Mouse (Mus musculus) embryonic facial prominence, embryonic 13.5 days (tissue): ENCODE measurements around the gene Cdk5r2. TPM values are rescaled to one million over a fixed set of nuclear protein-coding genes. Genes with fewer than 3 reads are reported as not detected.

Experiments
- ATAC-seq: fragments of 200-750 bp; cut with Nextera tagmentation; 2 replicates; pipeline ENCODE4 v1.8.0; 2017; ENCODE audit warnings: low read depth; ENCODE audit not compliant: insufficient number of reproducible peaks, insufficient read depth, low FRiP score, low TSS enrichment
- H3K27ac ChIP-seq: fragments of 300-500 bp; sonication (generic); 2 replicates; pipeline ENCODE4 v1.5.1; 2015; ENCODE audit warnings: moderate library complexity, mild to moderate bottlenecking, inconsistent platforms
- H3K27me3 ChIP-seq: fragments of 300-500 bp; sonication (generic); 2 replicates; pipeline ENCODE4 v1.6.1; 2015; ENCODE audit warnings: mild to moderate bottlenecking, inconsistent platforms
- H3K36me3 ChIP-seq: fragments of 300-500 bp; sonication (generic); 2 replicates; pipeline ENCODE4 v1.6.1; 2015; ENCODE audit warnings: mild to moderate bottlenecking, inconsistent platforms
- H3K4me1 ChIP-seq: fragments of 300-500 bp; sonication (generic); 2 replicates; pipeline ENCODE4 v1.6.1; 2015; ENCODE audit warnings: inconsistent platforms
- H3K4me2 ChIP-seq: fragments of 300-500 bp; sonication (generic); 2 replicates; pipeline ENCODE4 v1.6.1; 2015; ENCODE audit warnings: moderate library complexity, mild to moderate bottlenecking, inconsistent platforms
- H3K4me3 ChIP-seq: fragments of 300-500 bp; sonication (generic); 2 replicates; pipeline ENCODE4 v1.5.1; 2015; ENCODE audit warnings: mild to moderate bottlenecking, inconsistent platforms
- H3K9ac ChIP-seq: fragments of 300-500 bp; sonication (generic); 2 replicates; pipeline ENCODE4 v1.6.1; 2015; ENCODE audit warnings: mild to moderate bottlenecking, inconsistent platforms
- H3K9me3 ChIP-seq: fragments of 300-500 bp; sonication (generic); 2 replicates; pipeline ENCODE4 v1.6.1; 2016; ENCODE audit warnings: inconsistent platforms
- WGBS: fragments of 180-500 bp; shearing (Covaris S2); methylation state at CpG from one replicate; pipeline ENCODE4 v1.1.7; 2015; ENCODE audit warnings: mixed read lengths; 5-methylcytosine and 5-hydroxymethylcytosine counted together
- polyA plus RNA-seq: library from polyadenylated mRNA; unstranded; fragments of >200 nt; fragmentation: Nextera tagmentation; extraction: Ambion mirVana; gene quantifications from 2 replicates; pipeline ENCODE4 v1.2.1, GENCODE M21; 2015

Gene Cdk5r2
- polyA plus RNA-seq, 1 experiment from 2014 or later: 0.14 TPM

DNA sequence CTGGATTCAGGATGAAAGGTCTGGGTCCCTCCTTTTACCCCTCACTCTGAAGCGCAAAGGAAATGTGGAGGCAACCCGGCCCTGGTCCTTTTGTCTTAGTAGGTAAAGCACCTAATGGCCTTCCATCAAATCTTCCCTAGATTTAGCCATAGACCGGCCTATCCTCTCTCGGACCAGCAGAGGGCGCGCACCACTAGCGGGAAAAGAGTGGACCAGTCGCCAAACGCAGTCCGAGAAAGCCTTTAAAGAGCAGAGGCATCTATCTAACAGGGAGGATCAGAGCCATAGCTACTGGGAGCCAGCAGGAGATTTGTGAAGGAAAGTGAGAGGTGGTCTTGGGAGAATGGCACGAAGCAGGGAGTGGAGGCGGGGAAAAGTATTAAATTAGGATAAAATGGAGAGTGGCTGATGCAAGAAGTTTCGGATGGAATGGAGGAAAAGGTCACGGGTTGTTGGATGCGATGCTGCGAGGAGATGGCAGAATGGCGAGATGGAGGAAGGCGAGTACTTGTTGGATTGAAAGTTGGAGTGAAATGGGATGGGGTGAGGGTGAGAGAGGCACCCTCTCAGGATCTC is 26.1 kb downstream of the Cdk5r2 start:
- H3K27me3 ChIP-seq: peaks cover 97% of the 10 kb centered on the region
- no peak overlapping the region for H3K9ac ChIP-seq
- 3% methylated on average over 18 of the region's 18 CpGs for WGBS
- peaks cover 27% of the 10 kb centered on the region for H3K4me1 ChIP-seq
- no peak overlapping the region for H3K27ac ChIP-seq
- peak overlapping the region; percentile 42 for H3K4me2 ChIP-seq
- H3K36me3 ChIP-seq: no peaks in the 10 kb centered on the region
- no peaks in the 10 kb centered on the region for H3K9me3 ChIP-seq
- no peak for ATAC-seq
- 0 out of 2 replicates have a peak overlapping the region, but pooled peaks have one; percentile 16 for H3K4me3 ChIP-seq

DNA sequence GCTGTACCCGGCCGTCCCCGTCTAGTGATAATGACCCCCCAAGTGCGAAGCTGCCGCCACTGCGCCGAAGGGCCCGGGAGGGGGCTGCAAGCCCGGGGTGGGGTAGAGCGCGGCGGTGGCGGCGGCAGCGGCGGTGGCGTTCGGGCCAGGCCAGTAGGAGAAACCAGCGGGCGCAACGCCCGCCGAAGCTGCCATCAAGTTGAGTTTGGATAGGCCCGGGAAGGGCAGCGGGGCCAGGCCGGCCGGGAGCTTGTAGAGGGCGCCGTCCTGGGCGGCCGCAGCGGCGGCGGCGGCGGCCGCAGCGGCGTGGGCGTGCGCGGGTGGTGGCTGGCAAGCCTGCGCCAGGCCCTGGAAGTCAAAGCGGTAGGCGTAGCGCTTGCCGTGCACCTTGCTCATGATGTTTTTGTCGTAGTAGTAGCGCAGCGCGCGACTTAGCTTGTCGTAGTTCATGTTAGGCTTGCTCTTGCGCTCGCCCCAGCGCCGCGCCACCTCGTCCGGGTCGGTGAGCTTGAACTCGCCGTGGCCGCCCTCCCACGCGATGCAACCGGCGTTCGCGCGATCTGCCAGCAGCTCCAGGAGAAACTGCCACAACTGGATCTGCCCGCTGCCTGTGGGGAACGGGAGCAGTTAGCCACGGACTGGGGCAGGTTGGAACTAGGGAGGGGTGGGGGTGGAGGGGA is 27.5 kb downstream of the Cdk5r2 start:
- peaks cover 97% of the 10 kb centered on the region for H3K27me3 ChIP-seq

DNA sequence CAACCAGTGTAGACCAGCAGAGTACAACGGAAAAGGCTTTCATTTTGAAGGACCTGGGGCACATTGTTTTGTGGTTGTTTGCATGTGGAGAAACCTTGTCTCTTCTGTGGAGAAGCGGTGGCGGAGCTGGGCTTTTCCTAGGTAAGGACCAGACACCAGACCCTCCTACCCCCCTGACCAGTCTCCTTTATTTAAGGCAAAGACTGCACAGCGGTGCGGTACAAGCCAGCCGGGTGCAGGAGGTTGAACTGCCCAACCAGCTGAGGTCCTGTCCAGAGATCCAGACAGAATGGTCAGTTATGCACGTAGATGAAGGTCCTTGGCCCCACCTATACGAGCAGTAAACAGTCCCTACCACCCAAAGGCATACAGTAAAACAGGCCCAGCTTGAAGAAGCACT is 28.1 kb downstream of the Cdk5r2 start:
- Histone ChIP-seq H3K4me1 (peaks cover 28% of the 10 kb centered on the region), H3K4me2 (peak overlapping the region; percentile 64), H3K9ac (no peak overlapping the region), H3K4me3 (no peak overlapping the region), H3K27me3 (peaks cover 99% of the 10 kb centered on the region), H3K9me3 (no peaks in the 10 kb centered on the region), H3K27ac (no peak overlapping the region), H3K36me3 (no peaks in the 10 kb centered on the region)
- ATAC-seq: no peak
- 1% methylated on average over 8 of the region's 8 CpGs for WGBS

More for the DNA sequence above, 27.5 kb downstream of the Cdk5r2 start:
- peaks cover 28% of the 10 kb centered on the region for H3K4me1 ChIP-seq
- no peak for ATAC-seq
- no peaks in the 10 kb centered on the region for H3K9me3 ChIP-seq
- H3K9ac ChIP-seq: peak overlapping the region; percentile 49; the same call in 1 of the 2 replicates
- H3K4me2 ChIP-seq: peak overlapping the region; percentile 64
- peak overlapping the region; percentile 41 for H3K4me3 ChIP-seq
- H3K27ac ChIP-seq: no peak overlapping the region
- H3K36me3 ChIP-seq: no peaks in the 10 kb centered on the region
- WGBS: 2% methylated on average over 74 of the region's 74 CpGs

DNA sequence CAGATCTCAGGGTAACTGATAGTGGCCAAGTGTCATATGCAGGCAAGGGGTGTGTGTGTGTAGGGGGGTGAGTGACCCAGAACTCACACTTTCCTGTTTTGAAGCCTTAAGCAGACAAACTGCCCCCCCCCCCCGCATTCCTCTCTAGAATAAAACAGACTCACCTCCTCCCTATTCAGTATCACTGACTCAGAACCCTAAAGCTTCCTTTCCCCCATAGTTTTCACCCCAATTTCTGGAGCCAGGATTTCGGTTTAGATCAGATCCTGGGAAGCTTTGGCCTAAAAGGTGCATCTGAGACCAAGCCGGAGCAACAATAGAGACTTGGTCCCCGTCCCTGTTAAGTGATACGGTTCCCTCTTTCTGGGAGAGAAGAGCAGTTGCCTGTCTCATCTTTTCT is 28.7 kb downstream of the Cdk5r2 start:
- Histone ChIP-seq H3K27ac (no peak overlapping the region), H3K9ac (no peak overlapping the region), H3K4me3 (no peak overlapping the region), H3K4me1 (peaks cover 28% of the 10 kb centered on the region), H3K4me2 (no peak overlapping the region), H3K36me3 (no peaks in the 10 kb centered on the region), H3K9me3 (no peaks in the 10 kb centered on the region), H3K27me3 (peaks cover 99% of the 10 kb centered on the region)
- 3% methylated on average over 5 of the region's 5 CpGs for WGBS
- no peak for ATAC-seq

DNA sequence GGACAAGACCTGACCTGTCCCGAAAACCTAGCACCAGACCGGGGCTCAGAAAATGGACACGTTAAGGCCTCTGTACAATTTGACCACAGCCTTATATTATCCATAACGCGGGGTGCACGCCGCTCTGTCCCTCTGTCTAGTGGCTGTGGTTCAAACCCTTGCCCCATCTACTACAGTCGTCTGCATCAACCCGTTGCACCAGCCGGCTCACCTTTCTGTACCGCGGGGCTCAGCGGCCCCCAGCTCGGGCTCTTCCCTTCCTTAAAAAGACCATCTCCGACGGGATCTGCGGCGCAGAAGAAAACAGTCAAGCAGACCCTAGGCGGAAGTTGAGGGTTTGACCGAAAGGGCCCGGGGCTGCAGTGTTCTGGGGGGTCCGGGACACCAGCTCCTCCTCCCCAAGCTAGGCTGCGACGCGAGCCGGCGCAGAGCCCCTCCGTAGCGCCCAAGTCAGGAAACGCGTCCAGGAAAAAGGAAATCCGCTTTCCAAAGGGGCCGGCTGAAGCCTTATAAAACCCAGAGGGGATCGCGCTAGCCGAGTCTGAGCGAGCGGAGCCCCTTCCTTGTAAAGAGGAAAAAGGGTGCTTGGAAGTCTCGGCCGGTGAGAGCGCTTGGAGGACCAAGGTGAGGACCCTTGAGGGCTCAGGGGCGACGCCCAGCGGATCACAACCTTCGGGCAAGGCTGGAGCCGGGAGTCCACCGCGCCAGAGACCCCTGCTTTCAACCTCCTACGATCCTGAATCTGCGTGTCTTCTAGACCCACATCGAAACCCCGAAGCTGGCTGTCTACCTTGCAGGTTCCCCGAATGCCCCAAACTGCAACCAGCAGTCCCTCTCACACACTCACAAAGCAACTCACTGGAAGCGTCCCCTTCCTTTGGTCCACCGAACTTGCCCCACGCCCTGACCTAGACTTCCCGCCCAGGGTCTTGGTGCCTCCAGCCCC is 29.7 kb downstream of the Cdk5r2 start:
- no peaks in the 10 kb centered on the region for H3K36me3 ChIP-seq
- WGBS: under 1% methylated on average over 57 of the region's 57 CpGs
- no peaks in the 10 kb centered on the region for H3K9me3 ChIP-seq
- H3K27ac ChIP-seq: no peak overlapping the region
- no peak overlapping the region for H3K9ac ChIP-seq
- peak overlapping the region; percentile 49 for H3K4me2 ChIP-seq
- H3K4me3 ChIP-seq: peak overlapping the region; percentile 29
- peaks cover 97% of the 10 kb centered on the region for H3K27me3 ChIP-seq
- ATAC-seq: no peak
- peaks cover 28% of the 10 kb centered on the region for H3K4me1 ChIP-seq

DNA sequence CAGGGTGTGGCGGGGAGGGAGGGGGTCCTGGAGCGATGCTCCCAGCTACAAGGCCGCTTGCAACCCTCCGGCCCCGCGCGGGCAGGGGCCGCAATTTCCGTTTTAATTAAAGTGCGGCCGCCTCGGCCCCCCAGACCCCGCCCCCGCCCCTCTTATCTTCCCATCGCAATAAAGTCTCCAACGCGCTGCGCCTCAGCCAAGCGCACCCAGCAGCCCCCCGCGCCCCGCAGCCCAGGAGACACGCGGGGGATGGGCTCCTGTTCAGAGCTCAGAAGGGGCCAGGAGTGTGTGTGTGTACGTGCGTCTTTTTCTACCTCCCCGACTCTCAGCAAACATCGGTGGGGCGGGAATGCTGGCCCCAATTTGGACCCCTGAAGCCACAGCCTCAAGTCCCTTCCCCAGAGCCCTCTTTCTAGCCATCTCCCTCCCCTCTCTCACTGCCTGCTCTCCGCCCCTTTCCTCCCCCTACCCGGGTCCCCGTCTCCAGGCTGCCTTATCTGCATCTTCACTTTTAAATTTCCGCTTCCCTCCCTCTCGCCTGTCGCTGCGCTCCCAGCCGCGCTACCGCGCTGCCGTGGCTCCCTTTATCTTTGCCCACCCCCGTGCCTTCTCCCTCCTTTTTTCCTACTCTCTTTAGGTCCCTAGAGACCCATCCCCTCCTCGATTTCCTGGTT is 30.8 kb downstream of the Cdk5r2 start, which contains the start of gene Fev:
TSS of gene Fev (minus strand) at position 51 of the 674 bp plus-strand sequence.
- H3K36me3 ChIP-seq: no peaks in the 10 kb centered on the region
- no peak for ATAC-seq
- WGBS: under 1% methylated on average over 42 of the region's 43 CpGs
- no peak within 1 kb of the TSS for H3K27ac ChIP-seq
- peak within 1 kb of the TSS; percentile 49 for H3K4me2 ChIP-seq
- peak within 1 kb of the TSS; percentile 29 for H3K4me3 ChIP-seq
- H3K4me1 ChIP-seq: peaks cover 28% of the 10 kb centered on the region
- H3K9ac ChIP-seq: no peak within 1 kb of the TSS
- peaks cover 99% of the 10 kb centered on the region for H3K27me3 ChIP-seq
- no peaks in the 10 kb centered on the region for H3K9me3 ChIP-seq

DNA sequence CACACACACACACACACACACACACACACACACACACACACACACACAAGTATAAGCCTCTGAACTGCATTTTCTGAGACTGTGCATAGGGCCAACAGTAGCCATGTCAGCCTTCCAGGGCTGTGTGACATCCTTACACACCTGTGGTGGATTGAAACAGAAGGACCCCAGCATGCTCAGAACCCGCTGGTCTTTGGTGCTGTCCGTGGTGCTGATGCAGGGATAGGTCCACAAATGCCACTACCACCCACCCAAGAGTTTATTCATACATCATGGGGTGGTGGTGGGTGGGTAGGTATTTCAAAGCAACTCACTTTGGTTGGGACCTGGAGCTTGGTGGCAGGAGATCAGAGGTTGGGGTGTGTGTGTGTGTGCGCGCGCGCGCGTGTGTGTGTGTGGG is 36.8 kb downstream of the Cdk5r2 start:
- no peaks in the 10 kb centered on the region for H3K9me3 ChIP-seq
- peaks cover 99% of the 10 kb centered on the region for H3K27me3 ChIP-seq
- H3K4me2 ChIP-seq: no peak overlapping the region
- H3K9ac ChIP-seq: no peak overlapping the region
- WGBS: 4% methylated on average over 5 of the region's 8 CpGs
- ATAC-seq: no peak
- peaks cover 5% of the 10 kb centered on the region; the same call in 1 of the 2 replicates for H3K4me1 ChIP-seq
- H3K27ac ChIP-seq: no peak overlapping the region
- no peak overlapping the region for H3K4me3 ChIP-seq
- H3K36me3 ChIP-seq: no peaks in the 10 kb centered on the region

DNA sequence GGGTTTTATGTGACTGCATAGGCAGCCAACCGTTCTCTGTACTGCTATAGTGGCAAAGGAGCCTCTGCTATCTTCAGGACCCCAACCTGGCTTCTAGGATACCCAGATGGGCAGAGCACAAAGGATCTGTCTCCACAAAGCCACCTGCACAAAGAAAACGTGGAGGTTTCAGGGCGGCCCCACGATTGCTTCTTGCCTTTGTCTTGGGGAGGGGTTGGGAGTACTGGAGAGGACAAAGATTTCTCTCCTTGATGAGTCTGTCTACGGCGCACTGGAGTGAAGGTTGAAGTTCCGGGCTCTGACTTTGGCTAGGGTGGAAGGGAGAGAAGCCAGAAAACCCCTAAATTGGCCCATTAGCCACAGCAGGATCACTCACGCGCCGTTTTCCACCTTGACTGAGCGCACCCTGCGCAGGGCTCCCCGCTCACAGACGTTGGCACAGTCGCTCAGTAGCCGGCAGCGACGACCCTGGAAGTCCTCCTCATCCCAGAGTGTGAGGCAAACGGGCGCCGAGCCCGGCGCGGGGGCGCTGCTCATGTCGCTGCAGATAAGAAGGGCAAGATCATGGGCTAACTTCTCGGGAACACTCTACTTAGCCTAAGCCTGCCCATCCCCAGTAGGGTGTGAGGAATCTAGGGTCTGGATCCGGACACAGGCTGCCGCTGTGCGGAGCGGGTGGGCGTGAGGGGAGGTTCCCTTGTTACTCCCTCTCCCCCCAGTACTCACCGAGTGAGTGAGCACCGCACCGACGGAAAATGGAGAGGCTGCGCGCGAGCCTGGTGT is 37.8 kb downstream of the Cdk5r2 start:
- Histone ChIP-seq H3K9ac (no peak overlapping the region), H3K9me3 (no peaks in the 10 kb centered on the region), H3K4me3 (no peak overlapping the region), H3K36me3 (no peaks in the 10 kb centered on the region), H3K27ac (no peak overlapping the region), H3K4me1 (peaks cover 5% of the 10 kb centered on the region), H3K4me2 (peak overlapping the region; percentile 18), H3K27me3 (peaks cover 99% of the 10 kb centered on the region)
- WGBS: 2% methylated on average over 39 of the region's 39 CpGs
- ATAC-seq: 0 out of 2 replicates have a peak, but pooled peaks have one; percentile 43

DNA sequence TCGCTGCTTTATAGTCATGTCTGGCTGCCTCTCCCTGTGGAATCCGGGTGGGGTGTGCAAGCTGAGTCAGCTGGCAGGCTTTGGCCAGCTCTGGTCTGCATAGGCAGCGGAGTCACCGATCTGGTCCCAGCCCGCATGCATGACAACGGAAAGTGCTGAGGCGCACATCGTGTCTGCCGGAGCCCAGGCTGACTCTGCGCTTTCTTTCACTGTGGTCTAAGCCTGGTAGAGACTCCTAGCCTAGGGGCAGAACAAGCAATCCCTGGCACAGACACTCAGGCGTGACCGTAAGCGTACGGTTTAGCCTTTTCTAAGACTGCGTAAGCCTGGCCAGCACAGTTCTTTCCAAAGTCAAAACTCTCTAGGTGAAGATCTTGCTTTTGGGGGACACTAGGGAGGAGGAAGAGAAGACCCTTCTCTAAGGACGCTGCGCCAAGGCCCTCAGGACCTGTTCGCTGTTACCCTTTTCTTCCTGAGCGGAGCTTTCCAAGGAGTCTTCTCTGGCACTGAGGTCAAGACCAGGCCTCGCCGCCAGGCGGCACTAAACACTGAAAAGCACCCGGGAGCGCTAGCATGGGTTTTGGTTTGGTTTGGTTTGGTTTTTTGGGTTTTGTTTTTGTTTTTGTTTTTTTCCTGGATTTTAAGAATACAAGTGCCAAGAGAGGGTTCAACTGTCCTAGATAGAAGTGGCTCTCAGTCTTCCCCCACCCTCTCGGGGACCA is 38.6 kb downstream of the Cdk5r2 start, which contains the start of gene Cryba2:
TSS of gene Cryba2 (minus strand) at position 10 of the 722 bp plus-strand sequence.
- H3K27me3 ChIP-seq: peaks cover 99% of the 10 kb centered on the region
- peak within 1 kb of the TSS; percentile 18 for H3K4me2 ChIP-seq
- no peaks in the 10 kb centered on the region for H3K36me3 ChIP-seq
- H3K4me3 ChIP-seq: no peak within 1 kb of the TSS
- H3K9ac ChIP-seq: no peak within 1 kb of the TSS
- ATAC-seq: no peak
- WGBS: 2% methylated on average over 25 of the region's 25 CpGs
- H3K9me3 ChIP-seq: no peaks in the 10 kb centered on the region
- peaks cover 11% of the 10 kb centered on the region for H3K4me1 ChIP-seq
- H3K27ac ChIP-seq: no peak within 1 kb of the TSS

DNA sequence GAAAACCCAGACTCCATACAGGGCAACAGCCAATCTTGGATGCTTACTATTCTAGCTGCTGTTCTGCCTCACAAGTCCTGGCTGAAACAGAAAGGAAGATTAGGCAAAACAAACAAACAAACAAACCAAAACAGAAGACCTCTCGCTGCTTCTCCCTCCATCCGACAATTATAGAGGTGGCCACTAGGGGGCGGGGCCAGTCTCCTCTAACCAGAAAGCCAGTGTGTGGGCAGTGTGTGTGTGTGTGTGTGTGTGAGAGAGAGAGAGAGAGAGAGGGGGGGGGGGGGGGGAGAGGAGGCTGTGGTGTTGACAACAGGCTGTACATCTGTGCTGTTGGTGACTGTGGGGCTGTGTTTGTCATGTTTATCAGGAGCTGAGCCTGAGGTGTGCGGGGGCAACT is 40.2 kb downstream of the Cdk5r2 start:
- peaks cover 11% of the 10 kb centered on the region for H3K4me1 ChIP-seq
- no peak overlapping the region for H3K27ac ChIP-seq
- no peak overlapping the region for H3K9ac ChIP-seq
- H3K4me2 ChIP-seq: no peak overlapping the region
- no peaks in the 10 kb centered on the region for H3K9me3 ChIP-seq
- no peaks in the 10 kb centered on the region for H3K36me3 ChIP-seq
- peaks cover 100% of the 10 kb centered on the region for H3K27me3 ChIP-seq
- 17% methylated on average over 4 of the region's 4 CpGs for WGBS
- ATAC-seq: no peak
- H3K4me3 ChIP-seq: no peak overlapping the region
